Mouse (Mus musculus) liver, postnatal 0 days (tissue): ENCODE data around the gene Lamp1.

ENCODE experiments used
- CTCF ChIP-seq: sonication (generic); IDR thresholded peaks from 2 replicates; pipeline ENCODE4 v1.5.1; 2016; ENCODE audit warnings: antibody characterized with exemption, low read depth
- EP300 ChIP-seq: IDR thresholded peaks from 2 replicates; pipeline ENCODE4 v1.6.1; 2016; ENCODE audit warnings: antibody characterized with exemption, low read depth, mild to moderate bottlenecking

GRCm38 (mm10) chr8:13164361-13164760 lies 5.4 kb downstream of the Lamp1 start:
- TF ChIP-seq CTCF (no peak), EP300 (no peak)
